Mouse (Mus musculus): ENCODE results near the gene Chit1.

DNA sequence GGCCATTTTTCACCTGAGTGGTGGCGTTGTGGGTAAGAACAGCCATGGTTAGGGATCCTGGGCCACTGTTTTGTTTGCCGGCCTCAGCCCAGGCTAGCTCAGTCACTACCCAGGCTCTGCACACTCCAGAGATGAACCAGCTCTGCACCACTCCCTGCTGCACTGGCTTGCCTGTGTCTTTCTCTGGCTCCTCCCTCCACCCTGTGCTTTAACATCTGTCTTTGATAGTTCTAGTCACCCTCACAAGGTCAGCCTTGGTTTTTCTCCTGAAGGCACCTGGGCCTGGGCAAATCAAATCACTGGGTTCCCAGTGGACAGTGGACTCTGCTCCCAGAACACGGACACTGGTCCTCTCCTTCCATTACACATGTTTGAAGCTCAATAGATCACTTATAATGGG lies 43.1 kb downstream of the Chit1 start:
- TF ChIP-seq POLR2A (IDR thresholded peaks at IDR 0.05; ENCODE audit: insufficient read length, low read depth): no peak
- TF ChIP-seq USF1 (IDR thresholded peaks at IDR 0.05; ENCODE audit: low read depth): no peak
- TF ChIP-seq MAX (IDR thresholded peaks at IDR 0.05; ENCODE audit: low read depth): no peak
- TF ChIP-seq POLR2AphosphoS2 (IDR thresholded peaks at IDR 0.05; ENCODE audit: insufficient read length, low read depth): no peak
- TF ChIP-seq MYOG (IDR thresholded peaks at IDR 0.05; ENCODE audit: control insufficient read depth in 1 of 3, insufficient read depth in 1 of 3, insufficient read length in 2 of 3, low read depth in 2 of 3): no peak
- TF ChIP-seq TCF12 (IDR thresholded peaks at IDR 0.05; ENCODE audit: insufficient read depth, poor library complexity, severe bottlenecking): no peak
- no peak for TF ChIP-seq TCF3 (IDR thresholded peaks at IDR 0.05; ENCODE audit: insufficient read length, low read depth)
- TF ChIP-seq REST (IDR thresholded peaks at IDR 0.05; ENCODE audit: insufficient read depth, insufficient read length): no peak
- no peak for TF ChIP-seq MYOD1 (IDR thresholded peaks at IDR 0.05; ENCODE audit: control insufficient read depth in 1 of 3, insufficient read length in 2 of 3, low read depth in 2 of 3)
- no peak for TF ChIP-seq CEBPB (IDR thresholded peaks at IDR 0.05; ENCODE audit: insufficient read depth, poor library complexity, severe bottlenecking)
- TF ChIP-seq E2F4 (IDR thresholded peaks at IDR 0.05; ENCODE audit: insufficient read depth): no peak
- TF ChIP-seq SRF (IDR thresholded peaks at IDR 0.05; ENCODE audit: control insufficient read depth, insufficient read length, low read depth): no peak

All from myocyte (in vitro differentiated cells).